Mouse (Mus musculus) spleen, adult 2 months (tissue): ENCODE data around the gene Krt14.

Experiments
- CTCF ChIP-seq: fragments of 200-500 bp; IDR thresholded peaks from 2 replicates; pipeline ENCODE4 v1.5.1; 2011; ENCODE audit warnings: mild to moderate bottlenecking, inconsistent platforms; ENCODE audit not compliant: insufficient read depth, insufficient read length, insufficient replicate concordance; ENCODE audit errors: extremely low read depth
- POLR2A ChIP-seq: fragments of 200-500 bp; IDR thresholded peaks from 2 replicates; pipeline ENCODE4 v1.6.1; 2011; ENCODE audit warnings: low read depth, low read length, inconsistent platforms

GRCm38 (mm10) chr11:100178307-100178706 is 29.0 kb downstream of the Krt14 start:
- TF ChIP-seq POLR2A (no peak), CTCF (no peak)
